Mouse (Mus musculus) liver, adult 2 months (tissue): ENCODE results near the gene Hacd2. TPM values are rescaled to one million over a fixed set of nuclear protein-coding genes. Genes with fewer than 3 reads are reported as not detected.

ENCODE experiments used
- DNase-seq: peaks from one replicate; pipeline ENCODE4 v3.0.0-alpha.2; 2011; ENCODE audit warnings: low read depth, low spot score; ENCODE audit errors: extremely low read depth
- H3K27ac ChIP-seq: fragments of 200-500 bp; replicated peaks from 2 replicates; pipeline ENCODE4 v1.5.1; 2012; ENCODE audit warnings: low read depth, mild to moderate bottlenecking, control low read depth, inconsistent platforms, low read length; ENCODE audit not compliant: insufficient read depth
- H3K27me3 ChIP-seq: fragments of 200-500 bp; 2 replicates; pipeline ENCODE4 v1.6.1; 2012; ENCODE audit warnings: mild to moderate bottlenecking, moderate library complexity, low read length, inconsistent platforms; ENCODE audit not compliant: control insufficient read depth, insufficient read depth
- H3K36me3 ChIP-seq: fragments of 200-500 bp; 2 replicates; pipeline ENCODE4 v1.6.1; 2012; ENCODE audit warnings: low read length, inconsistent platforms; ENCODE audit not compliant: control insufficient read depth, insufficient read depth
- H3K4me1 ChIP-seq: fragments of 200-500 bp; 2 replicates; pipeline ENCODE4 v1.6.1; 2011; ENCODE audit warnings: low read length; ENCODE audit not compliant: control insufficient read depth, insufficient read depth
- H3K4me3 ChIP-seq: fragments of 200-500 bp; 2 replicates; pipeline ENCODE4 v1.5.1; 2011; ENCODE audit warnings: low read depth, mild to moderate bottlenecking, control low read depth, low read length, moderate library complexity; ENCODE audit not compliant: insufficient read depth
- H3K79me2 ChIP-seq: fragments of 200-500 bp; 2 replicates; pipeline ENCODE4 v1.6.1; 2012; ENCODE audit warnings: inconsistent platforms, mild to moderate bottlenecking, low read length, moderate library complexity; ENCODE audit not compliant: control insufficient read depth, insufficient read depth
- H3K9ac ChIP-seq: fragments of 200-500 bp; 2 replicates; pipeline ENCODE4 v1.6.1; 2012; ENCODE audit warnings: low read depth, mild to moderate bottlenecking, control low read depth, inconsistent platforms, low read length
- CTCF ChIP-seq: fragments of 200-500 bp; IDR thresholded peaks from 2 replicates; pipeline ENCODE4 v1.5.1; 2011; ENCODE audit warnings: low read depth, low read length, control low read depth
- POLR2A ChIP-seq: fragments of 200-500 bp; IDR thresholded peaks from 2 replicates; pipeline ENCODE4 v1.6.1; 2011; ENCODE audit warnings: low read length, control low read depth; ENCODE audit not compliant: insufficient read depth; ENCODE audit errors: extremely low read depth
- WGBS: fragments of 180-500 bp; shearing (Covaris S2); methylation state at CpG from one replicate; pipeline ENCODE4 v1.1.7; 2018; 5-methylcytosine and 5-hydroxymethylcytosine counted together
- polyA plus RNA-seq: library from polyadenylated mRNA; depleted of rRNA; stranded (reverse); fragments of >200 nt; gene quantifications from 2 replicates; pipeline ENCODE4 v1.2.3, GENCODE M21; 2012
- total RNA-seq: library from RNA; depleted of rRNA; stranded (reverse); fragments of >200 nt; gene quantifications from 2 replicates; pipeline ENCODE4 v1.2.3, GENCODE M21; 2014

The Hacd2 gene
- total and polyA plus RNA-seq, 2 experiments, result 19.8 to 70.7 TPM

- no peaks in the 10 kb centered on the region for H3K27me3 ChIP-seq
- H3K27ac ChIP-seq, result peak overlapping the region; percentile 77
- peaks cover 16% of the 10 kb centered on the region for H3K4me1 ChIP-seq
- TF ChIP-seq CTCF (no peak), POLR2A (no peak)
- H3K4me3 ChIP-seq, result no peak overlapping the region
- no peak overlapping the region for H3K9ac ChIP-seq
- peak; percentile 33 for DNase-seq
- peaks cover 9% of the 10 kb centered on the region; the same call in 1 of the 2 replicates for H3K79me2 ChIP-seq
- H3K36me3 ChIP-seq, result peaks cover 12% of the 10 kb centered on the region
Observed at GRCm38 (mm10) chr16:35074436-35074835, 52.2 kb downstream of the Hacd2 start.

GRCm38 (mm10) chr16:35075643-35076042 is 53.4 kb downstream of the Hacd2 start:
- Histone ChIP-seq H3K9ac (no peak overlapping the region), H3K27me3 (no peaks in the 10 kb centered on the region), H3K4me1 (peaks cover 16% of the 10 kb centered on the region), H3K79me2 (peaks cover 12% of the 10 kb centered on the region; the same call in 1 of the 2 replicates), H3K4me3 (no peak overlapping the region), H3K27ac (peak overlapping the region; percentile 25), H3K36me3 (peaks cover 11% of the 10 kb centered on the region)
- DNase-seq, result peak; percentile 96
- WGBS, result 29% methylated on average over 3 of the region's 3 CpGs
- TF ChIP-seq POLR2A (no peak), CTCF (no peak)

GRCm38 (mm10) chr16:35093500-35093899 is 71.3 kb downstream of the Hacd2 start:
- H3K4me1 ChIP-seq, result peaks cover 7% of the 10 kb centered on the region
- H3K9ac ChIP-seq, result no peak overlapping the region
- H3K27ac ChIP-seq, result no peak overlapping the region
- no peaks in the 10 kb centered on the region for H3K27me3 ChIP-seq
- no peak overlapping the region for H3K4me3 ChIP-seq
- H3K79me2 ChIP-seq, result no peaks in the 10 kb centered on the region
- no peak for DNase-seq
- no peak for TF ChIP-seq POLR2A
- TF ChIP-seq CTCF, result no peak
- no peaks in the 10 kb centered on the region; the same call in 1 of the 2 replicates for H3K36me3 ChIP-seq

- peak; percentile 100 for DNase-seq
- H3K36me3 ChIP-seq, result peaks cover 26% of the 10 kb centered on the region
- TF ChIP-seq POLR2A (no peak), CTCF (no peak)
- peak overlapping the region; percentile 76 for H3K27ac ChIP-seq
- H3K9ac ChIP-seq, result no peak overlapping the region
- WGBS, result 30% methylated on average over 3 of the region's 3 CpGs
- no peaks in the 10 kb centered on the region for H3K27me3 ChIP-seq
- H3K79me2 ChIP-seq, result no peaks in the 10 kb centered on the region
- no peak overlapping the region for H3K4me3 ChIP-seq
- peaks cover 10% of the 10 kb centered on the region for H3K4me1 ChIP-seq
Observed at GRCm38 (mm10) chr16:35097870-35098530, 75.8 kb downstream of the Hacd2 start.

GRCm38 (mm10) chr16:35101751-35102420 is 79.7 kb downstream of the Hacd2 start:
- Histone ChIP-seq H3K79me2 (no peaks in the 10 kb centered on the region), H3K27me3 (no peaks in the 10 kb centered on the region), H3K36me3 (peaks cover 38% of the 10 kb centered on the region), H3K27ac (no peak overlapping the region), H3K4me1 (peaks cover 7% of the 10 kb centered on the region; the same call in 1 of the 2 replicates), H3K9ac (no peak overlapping the region), H3K4me3 (no peak overlapping the region)
- no peak for TF ChIP-seq CTCF
- no peak for TF ChIP-seq POLR2A
- 90% methylated on average over 12 of the region's 12 CpGs for WGBS
- DNase-seq, result no peak
